Mouse (Mus musculus) kidney, postnatal 0 days (tissue): ENCODE results near the gene Ptcra. TPM values are rescaled to one million over a fixed set of nuclear protein-coding genes. Genes with fewer than 3 reads are reported as not detected.

Experiments
- ATAC-seq: fragments of 200-750 bp; cut with Nextera tagmentation; replicated peaks from 2 replicates; pipeline ENCODE4 v1.8.0; 2017; ENCODE audit warnings: low read depth, moderate number of reproducible peaks, moderate TSS enrichment, moderate library complexity; ENCODE audit not compliant: low FRiP score
- DNase-seq: peaks from one replicate; pipeline ENCODE4 v3.0.0-alpha.2; 2016; ENCODE audit warnings: low spot score
- H3K27ac ChIP-seq: fragments of 300-500 bp; sonication (generic); 2 replicates; pipeline ENCODE4 v1.5.1; 2014; ENCODE audit warnings: mild to moderate bottlenecking
- H3K27me3 ChIP-seq: fragments of 300-500 bp; sonication (generic); 2 replicates; pipeline ENCODE4 v1.6.1; 2014; ENCODE audit warnings: low read length, mixed read lengths; ENCODE audit not compliant: insufficient read depth
- H3K36me3 ChIP-seq: fragments of 300-500 bp; sonication (generic); 2 replicates; pipeline ENCODE4 v1.6.1; 2014; ENCODE audit warnings: low read length, mixed read lengths; ENCODE audit not compliant: insufficient read depth
- H3K4me1 ChIP-seq: fragments of 300-500 bp; sonication (generic); replicated peaks from 2 replicates; pipeline ENCODE4 v1.6.1; 2014; ENCODE audit warnings: antibody characterized with exemption, low read length, mixed read lengths; ENCODE audit not compliant: insufficient read depth
- H3K4me2 ChIP-seq: fragments of 300-500 bp; sonication (generic); 2 replicates; pipeline ENCODE4 v1.6.1; 2014; ENCODE audit warnings: mild to moderate bottlenecking, low read length, moderate library complexity, mixed read lengths
- H3K4me3 ChIP-seq: fragments of 300-500 bp; sonication (generic); replicated peaks from 2 replicates; pipeline ENCODE4 v1.5.1; 2014; ENCODE audit warnings: low read depth, low read length
- H3K9ac ChIP-seq: fragments of 300-500 bp; sonication (generic); 2 replicates; pipeline ENCODE4 v1.6.1; 2014; ENCODE audit warnings: low read depth, low read length
- H3K9me3 ChIP-seq: fragments of 300-500 bp; sonication (generic); replicated peaks from 2 replicates; pipeline ENCODE4 v1.6.1; 2016; ENCODE audit warnings: low read length, inconsistent platforms, mixed read lengths
- CTCF ChIP-seq: IDR thresholded peaks from 2 replicates; pipeline ENCODE4 v1.5.1; 2016; ENCODE audit warnings: antibody characterized with exemption, low read depth, mild to moderate bottlenecking, moderate library complexity
- WGBS: fragments of 180-500 bp; shearing (Covaris S2); extraction: QIAGEN DNeasy Blood & Tissue Kit; methylation state at CpG from one replicate; pipeline ENCODE4 v1.1.7; 2014; 5-methylcytosine and 5-hydroxymethylcytosine counted together
- polyA plus RNA-seq: library from polyadenylated mRNA; unstranded; fragments of >200 nt; fragmentation: Nextera tagmentation; extraction: Ambion mirVana; gene quantifications from 2 replicates; pipeline ENCODE4 v1.2.1, GENCODE M21; 2015

Ptcra gene
- polyA plus RNA-seq, 1 experiment from 2014 or later: 0.12 TPM

DNA sequence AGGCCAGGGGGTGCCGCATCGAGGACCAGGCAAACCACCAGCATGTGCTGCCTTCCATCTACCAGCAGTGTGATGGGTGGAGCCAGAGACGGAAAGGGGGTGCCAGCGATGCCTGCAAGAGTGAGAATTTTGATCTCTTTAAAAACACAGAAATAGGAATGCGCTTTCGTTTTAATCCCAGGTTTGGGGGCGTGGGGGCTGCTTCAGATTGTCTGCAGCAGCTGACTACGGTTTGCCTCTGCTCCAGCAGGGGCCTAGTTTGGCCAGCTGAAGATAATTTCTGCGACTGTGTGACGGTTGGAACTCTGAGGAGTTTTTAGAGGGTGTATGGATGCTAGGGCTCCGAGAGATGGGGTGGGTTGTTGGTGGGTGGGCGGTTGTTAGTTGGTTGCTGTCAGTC, 4.8 kb downstream of the Ptcra start:
- 83% methylated on average over 12 of the region's 12 CpGs for WGBS
- ATAC-seq (no peak), DNase-seq (no peak)
- Histone ChIP-seq H3K27ac (no peak overlapping the region), H3K4me1 (no peaks in the 10 kb centered on the region), H3K4me3 (no peak overlapping the region), H3K4me2 (no peak overlapping the region), H3K9me3 (no peaks in the 10 kb centered on the region), H3K9ac (no peak overlapping the region), H3K27me3 (no peaks in the 10 kb centered on the region), H3K36me3 (no peaks in the 10 kb centered on the region)
- TF ChIP-seq CTCF: no peak

DNA sequence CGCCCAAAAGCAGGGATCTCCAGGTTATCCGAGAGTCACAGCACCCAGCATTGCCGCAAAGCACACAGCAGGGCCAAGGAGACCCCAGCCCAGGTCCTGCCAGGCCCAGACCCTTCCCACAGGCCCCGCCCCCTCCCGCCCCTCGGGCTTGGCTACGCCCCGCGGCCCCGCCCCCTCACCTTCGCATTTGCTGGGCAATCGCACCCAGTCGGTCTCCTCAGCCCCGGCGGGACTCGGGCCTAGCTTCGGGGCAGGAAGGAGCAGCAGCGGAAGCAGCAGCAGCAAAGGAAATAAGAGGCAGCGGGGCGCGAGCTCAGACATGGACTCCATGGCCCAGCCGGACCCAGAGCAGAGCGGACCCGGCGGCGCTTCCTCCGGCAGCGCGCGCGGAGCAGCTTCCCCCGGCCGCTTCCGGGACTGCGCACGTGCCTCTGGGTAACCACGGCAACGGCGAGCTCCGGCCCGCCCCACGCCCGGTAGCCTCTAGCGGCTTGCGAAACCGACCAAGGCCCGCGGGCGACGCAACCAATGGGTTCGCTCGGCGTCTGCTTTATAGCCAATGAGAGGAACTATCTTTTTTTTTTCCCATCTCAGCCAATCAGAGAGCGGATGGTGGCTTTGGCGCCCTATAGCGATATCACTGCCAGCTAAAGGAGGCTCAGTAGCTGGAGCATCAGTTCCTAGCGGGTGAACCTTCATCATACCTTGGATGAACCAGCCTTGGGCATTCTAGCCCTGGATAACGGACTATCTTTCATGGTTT, 11.5 kb downstream of the Ptcra start, which contains the start of gene Cnpy3:
Gene Cnpy3, minus strand, starts transcription at position 421 of the 763 bp plus-strand sequence.
- Histone ChIP-seq H3K4me3 (peak within 1 kb of the TSS; percentile 76), H3K4me2 (peak within 1 kb of the TSS; percentile 81), H3K36me3 (no peaks in the 10 kb centered on the region), H3K4me1 (peaks cover 10% of the 10 kb centered on the region; the same call in 1 of the 2 replicates), H3K9ac (peak within 1 kb of the TSS; percentile 78), H3K27me3 (no peaks in the 10 kb centered on the region), H3K9me3 (no peaks in the 10 kb centered on the region), H3K27ac (peak within 1 kb of the TSS; percentile 93)
- ATAC-seq (peak; percentile 99), DNase-seq (peak; percentile 99)
- no peak for TF ChIP-seq CTCF
- under 1% methylated on average over 54 of the region's 58 CpGs for WGBS

DNA sequence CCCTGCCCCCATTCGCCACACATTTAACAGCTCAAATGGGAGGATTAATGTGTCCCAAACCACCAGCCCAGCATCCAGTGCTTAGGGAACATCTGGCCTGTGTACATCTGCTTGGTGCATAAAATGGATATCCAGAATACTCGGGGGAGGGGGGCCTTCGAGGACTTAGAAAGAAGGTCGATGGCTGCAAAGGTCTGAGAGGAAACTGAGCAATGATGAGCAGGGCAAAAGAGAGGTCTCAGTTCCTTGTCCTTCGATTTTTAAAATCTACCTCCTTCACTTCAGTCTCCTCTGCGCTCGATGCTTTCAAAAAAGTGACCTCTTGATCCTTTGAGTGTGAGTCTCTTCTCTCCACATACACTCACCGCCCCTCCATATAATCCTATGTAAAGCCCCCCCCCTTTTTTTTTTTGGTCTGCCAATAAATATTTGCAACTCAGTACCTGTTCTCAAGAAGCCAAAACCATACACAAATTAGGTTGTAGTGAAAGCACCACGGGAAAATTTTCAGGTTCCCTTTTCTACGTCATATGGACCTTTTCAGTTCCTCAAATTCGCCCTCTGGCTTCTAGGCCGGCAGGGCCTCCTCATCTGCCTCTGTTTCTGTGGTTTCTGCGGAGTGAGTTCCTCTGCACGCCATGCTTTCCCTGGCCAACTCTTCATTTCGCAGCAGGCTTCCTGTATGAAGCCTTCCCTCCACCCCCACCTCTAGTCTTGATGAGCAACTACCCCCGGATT, 12.3 kb downstream of the Ptcra start:
- no peak for ATAC-seq
- H3K4me3 ChIP-seq: peak overlapping the region; percentile 76
- H3K9ac ChIP-seq: peak overlapping the region; percentile 78
- peak overlapping the region; percentile 81 for H3K4me2 ChIP-seq
- DNase-seq: peak; percentile 67
- 0 out of 2 replicates have a peak, but pooled peaks cover 4% of the 10 kb centered on the region for H3K36me3 ChIP-seq
- WGBS: 16% methylated on average over 16 of the region's 16 CpGs
- peak; percentile 6; the same call in 1 of the 2 replicates for TF ChIP-seq CTCF
- peaks cover 10% of the 10 kb centered on the region; the same call in 1 of the 2 replicates for H3K4me1 ChIP-seq
- H3K9me3 ChIP-seq: no peaks in the 10 kb centered on the region
- peak overlapping the region; percentile 93 for H3K27ac ChIP-seq
- no peaks in the 10 kb centered on the region for H3K27me3 ChIP-seq

DNA sequence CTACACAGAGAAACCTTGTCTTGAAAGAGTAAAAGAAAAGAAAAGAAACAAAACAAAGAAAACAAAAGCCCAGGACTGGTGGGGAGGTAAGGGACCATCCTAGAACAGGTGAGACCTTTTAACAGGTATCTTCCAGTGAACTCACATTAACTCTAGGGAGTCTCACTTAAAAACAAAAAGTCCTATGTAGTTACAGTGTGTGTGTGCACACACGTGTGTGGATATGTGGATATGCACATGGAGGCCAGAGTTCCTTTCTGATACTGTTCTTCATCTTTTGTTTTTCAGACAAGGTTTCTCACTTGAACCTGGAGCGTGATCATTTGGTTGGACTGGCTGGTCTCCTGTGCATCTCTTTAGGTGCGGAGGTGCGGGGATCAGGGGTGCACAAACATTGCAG, 12.9 kb downstream of the Ptcra start:
- TF ChIP-seq CTCF: no peak
- Histone ChIP-seq H3K9me3 (no peaks in the 10 kb centered on the region), H3K9ac (peak overlapping the region; percentile 78), H3K27ac (no peak overlapping the region), H3K4me3 (0 out of 2 replicates have a peak overlapping the region, but pooled peaks have one; percentile 76), H3K36me3 (0 out of 2 replicates have a peak, but pooled peaks cover 10% of the 10 kb centered on the region), H3K4me1 (peaks cover 10% of the 10 kb centered on the region; the same call in 1 of the 2 replicates), H3K27me3 (no peaks in the 10 kb centered on the region), H3K4me2 (peak overlapping the region; percentile 81)
- 87% methylated on average over 4 of the region's 4 CpGs for WGBS
- DNase-seq: no peak
- no peak for ATAC-seq

DNA sequence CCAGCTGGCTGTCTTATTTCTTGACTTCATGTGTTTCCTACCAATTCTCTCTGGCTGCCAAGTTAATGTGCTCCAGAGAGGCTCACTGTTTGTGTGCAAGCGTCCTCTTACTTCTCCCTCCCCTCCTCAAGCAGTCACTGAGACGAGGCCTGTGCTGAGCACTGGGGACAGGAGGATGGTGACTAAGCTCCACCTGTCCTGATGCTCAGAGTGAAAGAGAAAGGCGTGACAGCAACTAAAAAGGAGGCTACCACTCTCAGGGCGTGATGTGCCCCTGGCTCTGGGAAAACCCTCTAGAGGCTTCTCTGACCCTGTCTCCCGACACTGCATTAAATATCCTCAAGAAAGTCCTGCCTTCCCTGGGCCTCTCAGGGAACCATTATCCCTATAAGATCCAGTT, 14.2 kb downstream of the Ptcra start:
- DNase-seq: no peak
- H3K27me3 ChIP-seq: no peaks in the 10 kb centered on the region
- H3K27ac ChIP-seq: no peak overlapping the region
- no peak overlapping the region for H3K9ac ChIP-seq
- no peak overlapping the region for H3K4me2 ChIP-seq
- WGBS: 89% methylated on average over 5 of the region's 5 CpGs
- peaks cover 10% of the 10 kb centered on the region; the same call in 1 of the 2 replicates for H3K4me1 ChIP-seq
- peaks cover 15% of the 10 kb centered on the region; the same call in 1 of the 2 replicates for H3K36me3 ChIP-seq
- no peaks in the 10 kb centered on the region for H3K9me3 ChIP-seq
- no peak overlapping the region for H3K4me3 ChIP-seq
- TF ChIP-seq CTCF: no peak
- no peak for ATAC-seq

DNA sequence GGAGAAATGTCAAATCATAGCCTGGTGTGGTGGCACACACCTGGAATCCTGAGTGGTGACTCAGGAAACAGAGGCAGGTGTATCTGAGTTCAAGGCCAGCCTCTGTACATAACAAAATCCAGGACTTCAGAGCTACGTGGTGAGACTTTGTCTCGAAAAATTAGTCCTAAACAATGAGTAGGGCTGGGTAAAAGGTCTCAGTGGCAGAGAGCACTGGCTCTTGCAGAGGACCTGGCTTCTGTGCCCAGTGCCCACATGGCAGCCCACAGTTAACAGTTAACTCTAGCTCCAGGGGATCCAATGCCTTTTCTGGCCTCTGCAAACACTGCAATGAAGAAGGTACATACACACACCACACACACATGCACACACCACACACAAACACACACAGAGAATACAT, 15.7 kb downstream of the Ptcra start:
- H3K4me2 ChIP-seq: no peak overlapping the region
- 82% methylated on average over 2 of the region's 2 CpGs for WGBS
- H3K27ac ChIP-seq: no peak overlapping the region
- TF ChIP-seq CTCF: no peak
- ATAC-seq: no peak
- H3K36me3 ChIP-seq: peaks cover 30% of the 10 kb centered on the region
- peaks cover 10% of the 10 kb centered on the region; the same call in 1 of the 2 replicates for H3K4me1 ChIP-seq
- H3K9me3 ChIP-seq: no peaks in the 10 kb centered on the region
- no peak overlapping the region for H3K9ac ChIP-seq
- DNase-seq: no peak
- H3K4me3 ChIP-seq: no peak overlapping the region
- H3K27me3 ChIP-seq: no peaks in the 10 kb centered on the region
